Mouse (Mus musculus) CH12.LX (cell line): ENCODE data around the gene Ermp1.

Source experiments
- CTCF ChIP-seq, 2 experiments: IDR thresholded peaks in 1 of 2; conservative IDR thresholded peaks in 1 of 2; 2 replicates each; pipeline ENCODE4 v1.5.1; 2011 to 2012; ENCODE audit warnings: low read depth in 2 of 2, low read length in 2 of 2, improper control_type of control experiment in 1 of 2, inconsistent platforms in 1 of 2, mild to moderate bottlenecking in 1 of 2, moderate library complexity in 1 of 2
- HCFC1 ChIP-seq: IDR thresholded peaks from 2 replicates; pipeline ENCODE4 v1.6.1; 2012; ENCODE audit warnings: low read depth, mild to moderate bottlenecking, inconsistent platforms, low read length, improper control_type of control experiment
- KAT2A ChIP-seq: IDR thresholded peaks from 2 replicates; pipeline ENCODE4 v1.6.1; 2012; ENCODE audit warnings: low read length, improper control_type of control experiment, inconsistent platforms; ENCODE audit not compliant: insufficient replicate concordance
- MAX ChIP-seq: IDR thresholded peaks from 2 replicates; pipeline ENCODE4 v1.6.1; 2011; ENCODE audit warnings: low read length, improper control_type of control experiment
- POLR2A ChIP-seq: IDR thresholded peaks from 2 replicates; pipeline ENCODE4 v1.6.1; 2011; ENCODE audit warnings: low read depth, mild to moderate bottlenecking, improper control_type of control experiment, low read length
- RCOR1 ChIP-seq: conservative IDR thresholded peaks from 2 replicates; pipeline ENCODE4 v1.6.1; 2012; ENCODE audit warnings: low read depth, mild to moderate bottlenecking, inconsistent platforms, low read length, improper control_type of control experiment
- SIN3A ChIP-seq: IDR thresholded peaks from 2 replicates; pipeline ENCODE4 v1.6.1; 2012; ENCODE audit warnings: low read length, improper control_type of control experiment, inconsistent platforms
- USF1 ChIP-seq: IDR thresholded peaks from 2 replicates; pipeline ENCODE4 v1.6.1; 2014; ENCODE audit warnings: low read depth, mild to moderate bottlenecking, inconsistent platforms, low read length, improper control_type of control experiment
- ZC3H11A ChIP-seq: IDR thresholded peaks from 2 replicates; pipeline ENCODE4 v1.6.1; 2012; ENCODE audit warnings: low read depth, mild to moderate bottlenecking, inconsistent platforms, low read length, improper control_type of control experiment

GRCm38 (mm10) chr19:29663780-29664179 is 15.6 kb upstream of the Ermp1 start:
- TF ChIP-seq CTCF (conservative IDR thresholded peaks at IDR 0.05 in 1 of 2, IDR thresholded peaks at IDR 0.05 in 1 of 2; ENCODE audit: low read depth in 2 of 2, low read length in 2 of 2) (no peak), SIN3A (no peak), POLR2A (no peak), HCFC1 (no peak), USF1 (no peak), RCOR1 (no peak), MAX (no peak), KAT2A (no peak), ZC3H11A (no peak)
